Mouse (Mus musculus) gastrocnemius, adult 2 months (tissue): ENCODE measurements around the gene Lrrc23. TPM values are rescaled to one million over a fixed set of nuclear protein-coding genes. Genes with fewer than 3 reads are reported as not detected.

Experiments
- DNase-seq: peaks from one replicate; pipeline ENCODE4 v3.0.0; 2022
- H3K27ac ChIP-seq: fragments of 200-600 bp; 2 replicates; pipeline ENCODE4 v1.8.1; 2022; ENCODE audit warnings: mild to moderate bottlenecking
- H3K4me3 ChIP-seq: fragments of 200-600 bp; 2 replicates; pipeline ENCODE4 v1.8.1; 2022; ENCODE audit warnings: mild to moderate bottlenecking, moderate library complexity
- CTCF ChIP-seq: fragments of 200-600 bp; IDR thresholded peaks from 2 replicates; pipeline ENCODE4 v1.8.1; 2022; ENCODE audit warnings: antibody characterized with exemption, mild to moderate bottlenecking, moderate library complexity
- intact Hi-C: fragments of 180-260 bp; cut with DNase I; formaldehyde crosslinking; loops from one replicate; pipeline ENCODE4 v1.15.1; 2025
- total RNA-seq, 2 experiments: library from RNA; stranded (reverse); gene quantifications; 2 replicates each; pipeline ENCODE4 v1.2.3; 2021

Gene Lrrc23
- total RNA-seq, 2 experiments from 2014 or later = 0.48 TPM; not detected in 1

GRCm38 (mm10) chr6:124744755-124745321 lies 34.7 kb downstream of the Lrrc23 start:
- DNase-seq = peak; percentile 52
- intact Hi-C loops = loop anchor here (1.0 to 10.0 kb wide), 3 partner anchors 33 to 330 kb away; partner anchors contain the start of genes Emg1, Lpcat3, Pex5 and Phb2

GRCm38 (mm10) chr6:124743647-124744046 lies 35.9 kb downstream of the Lrrc23 start:
- Histone ChIP-seq H3K27ac (no peak overlapping the region), H3K4me3 (no peak overlapping the region)
- no peak for TF ChIP-seq CTCF
- DNase-seq = no peak
- intact Hi-C loops = loop anchor here (1.0 to 10.0 kb wide), 3 partner anchors 31 to 329 kb away; partner anchors contain the start of genes Emg1, Lpcat3, Pex5 and Phb2

More at GRCm38 (mm10) chr6:124744755-124745321, 34.7 kb downstream of the Lrrc23 start:
- Histone ChIP-seq H3K4me3 (peak overlapping the region; percentile 86), H3K27ac (peak overlapping the region; percentile 98)
- TF ChIP-seq CTCF = no peak

GRCm38 (mm10) chr6:124742839-124743514 lies 36.5 kb downstream of the Lrrc23 start:
- DNase-seq = no peak
- intact Hi-C loops = loop anchor here (5.0 to 10.0 kb wide), 2 partner anchors 81 to 328 kb away; partner anchors contain the start of genes Lpcat3 and Pex5
- H3K27ac ChIP-seq = no peak overlapping the region
- no peak overlapping the region for H3K4me3 ChIP-seq
- no peak for TF ChIP-seq CTCF

- no peak for DNase-seq
- Histone ChIP-seq H3K27ac (peak overlapping the region; percentile 97), H3K4me3 (peak overlapping the region; percentile 77)
- intact Hi-C loops = loop anchor here (5.0 to 10.0 kb wide), 2 partner anchors 80 to 327 kb away; partner anchors contain the start of genes Lpcat3 and Pex5
- TF ChIP-seq CTCF = no peak
These were observed 37.7 kb downstream of the Lrrc23 start for GRCm38 (mm10) chr6:124741842-124742241.

GRCm38 (mm10) chr6:124740888-124741761 lies 38.4 kb downstream of the Lrrc23 start, which contains the start of gene Grcc10:
Grcc10 (minus strand) TSS chr6:124741374.
- TF ChIP-seq CTCF = no peak
- intact Hi-C loops = loop anchor here (1.0 to 10.0 kb wide), 3 partner anchors 79 to 326 kb away; partner anchors contain the start of genes Lpcat3 and Pex5
- H3K4me3 ChIP-seq = peak within 1 kb of the TSS; percentile 77

GRCm38 (mm10) chr6:124740211-124740887 lies 39.2 kb downstream of the Lrrc23 start:
- Histone ChIP-seq H3K4me3 (peak overlapping the region; percentile 77), H3K27ac (peak overlapping the region; percentile 97)
- DNase-seq = peak; percentile 61
- TF ChIP-seq CTCF = peak; percentile 67
- intact Hi-C loops = loop anchor here (1.0 to 10.0 kb wide), 3 partner anchors 78 to 326 kb away; partner anchors contain the start of genes Lpcat3 and Pex5

More at GRCm38 (mm10) chr6:124740888-124741761, 38.4 kb downstream of the Lrrc23 start, which contains the start of gene Grcc10:
- DNase-seq = peak; percentile 88
- peak within 1 kb of the TSS; percentile 97 for H3K27ac ChIP-seq

GRCm38 (mm10) chr6:124739231-124739796 lies 40.2 kb downstream of the Lrrc23 start:
- no peak overlapping the region for H3K4me3 ChIP-seq
- H3K27ac ChIP-seq = peak overlapping the region; percentile 97
- intact Hi-C loops = loop anchor here (10.0 kb wide), 1 partner anchor 175 kb away; no protein-coding TSS in a partner anchor

GRCm38 (mm10) chr6:124738511-124739023 lies 41.0 kb downstream of the Lrrc23 start, which contains the start of gene Ptpn6:
Ptpn6 (minus strand) TSS chr6:124738714.
- Histone ChIP-seq H3K4me3 (no peak within 1 kb of the TSS), H3K27ac (peak within 1 kb of the TSS; percentile 97)
- DNase-seq = no peak
- intact Hi-C loops = loop anchor here (10.0 kb wide), 1 partner anchor 174 kb away; no protein-coding TSS in a partner anchor
- TF ChIP-seq CTCF = no peak

More at GRCm38 (mm10) chr6:124739231-124739796, 40.2 kb downstream of the Lrrc23 start:
- DNase-seq = no peak
- TF ChIP-seq CTCF = no peak

- H3K27ac ChIP-seq = no peak overlapping the region
- H3K4me3 ChIP-seq = no peak overlapping the region
- intact Hi-C loops = loop anchor here (10.0 kb wide), 1 partner anchor 172 kb away; no protein-coding TSS in a partner anchor
- no peak for TF ChIP-seq CTCF
- DNase-seq = no peak
These were observed 42.5 kb downstream of the Lrrc23 start for GRCm38 (mm10) chr6:124737040-124737439.

GRCm38 (mm10) chr6:124734417-124734816 lies 45.1 kb downstream of the Lrrc23 start:
- intact Hi-C loops = loop anchor here (10.0 kb wide), 1 partner anchor 170 kb away; no protein-coding TSS in a partner anchor
- no peak overlapping the region for H3K27ac ChIP-seq
- DNase-seq = no peak
- H3K4me3 ChIP-seq = no peak overlapping the region
- no peak for TF ChIP-seq CTCF
